Mouse (Mus musculus) spleen, adult 2 months (tissue): ENCODE data around the gene Glp2r. TPM values are rescaled to one million over a fixed set of nuclear protein-coding genes. Genes with fewer than 3 reads are reported as not detected.

Experiments used
- DNase-seq, 2 experiments: peaks; one replicate each; pipeline versions ENCODE4 v3.0.0 to v3.0.0-alpha.2; 2012 to 2021; ENCODE audit warnings: low spot score in 2 of 2, low read depth in 1 of 2
- H3K27ac ChIP-seq: fragments of 200-500 bp; 2 replicates; pipeline ENCODE4 v1.5.1; 2012; ENCODE audit warnings: low read length, inconsistent platforms; ENCODE audit not compliant: insufficient read depth
- H3K27me3 ChIP-seq: fragments of 200-500 bp; 2 replicates; pipeline ENCODE4 v1.6.1; 2012; ENCODE audit warnings: mild to moderate bottlenecking, moderate library complexity, low read length, inconsistent platforms; ENCODE audit not compliant: control insufficient read depth, insufficient read depth
- H3K36me3 ChIP-seq: fragments of 200-500 bp; 2 replicates; pipeline ENCODE4 v1.6.1; 2012; ENCODE audit warnings: mild to moderate bottlenecking, low read length, inconsistent platforms; ENCODE audit not compliant: control insufficient read depth, insufficient read depth
- H3K4me1 ChIP-seq: fragments of 200-500 bp; 2 replicates; pipeline ENCODE4 v1.6.1; 2011; ENCODE audit warnings: inconsistent platforms; ENCODE audit not compliant: control insufficient read depth, insufficient read depth, insufficient read length
- H3K4me3 ChIP-seq: fragments of 200-500 bp; 2 replicates; pipeline ENCODE4 v1.5.1; 2011; ENCODE audit warnings: mild to moderate bottlenecking, inconsistent platforms; ENCODE audit not compliant: insufficient read depth, insufficient read length; ENCODE audit errors: extremely low read depth
- CTCF ChIP-seq: fragments of 200-500 bp; IDR thresholded peaks from 2 replicates; pipeline ENCODE4 v1.5.1; 2011; ENCODE audit warnings: mild to moderate bottlenecking, inconsistent platforms; ENCODE audit not compliant: insufficient read depth, insufficient read length, insufficient replicate concordance; ENCODE audit errors: extremely low read depth
- POLR2A ChIP-seq: fragments of 200-500 bp; IDR thresholded peaks from 2 replicates; pipeline ENCODE4 v1.6.1; 2011; ENCODE audit warnings: low read depth, low read length, inconsistent platforms
- WGBS: fragments of 180-500 bp; shearing (Covaris S2); methylation state at CpG from one replicate; pipeline ENCODE4 v1.1.7; 2018; 5-methylcytosine and 5-hydroxymethylcytosine counted together
- polyA plus RNA-seq: library from polyadenylated mRNA; depleted of rRNA; stranded (reverse); fragments of >200 nt; gene quantifications from 2 replicates; pipeline ENCODE4 v1.2.3, GENCODE M21; 2012

Glp2r gene
- polyA plus RNA-seq, 1 experiment, result 0.04 TPM

GRCm38 (mm10) chr11:67731056-67731455 is 39.9 kb downstream of the Glp2r start:
- H3K4me1 ChIP-seq, result no peaks in the 10 kb centered on the region
- 97% methylated on average over 2 of the region's 2 CpGs for WGBS
- no peak for DNase-seq
- H3K36me3 ChIP-seq, result no peaks in the 10 kb centered on the region
- no peak overlapping the region for H3K4me3 ChIP-seq
- TF ChIP-seq POLR2A, result no peak
- no peak for TF ChIP-seq CTCF
- H3K27ac ChIP-seq, result no peak overlapping the region
- H3K27me3 ChIP-seq, result no peaks in the 10 kb centered on the region

- DNase-seq, result no peak
- TF ChIP-seq CTCF, result no peak
- TF ChIP-seq POLR2A, result no peak
- Histone ChIP-seq H3K27ac (no peak overlapping the region), H3K36me3 (no peaks in the 10 kb centered on the region), H3K27me3 (no peaks in the 10 kb centered on the region), H3K4me1 (no peaks in the 10 kb centered on the region), H3K4me3 (no peak overlapping the region)
Observed at GRCm38 (mm10) chr11:67728726-67729125, 42.2 kb downstream of the Glp2r start.

- Histone ChIP-seq H3K4me3 (no peak overlapping the region), H3K4me1 (no peaks in the 10 kb centered on the region), H3K36me3 (no peaks in the 10 kb centered on the region), H3K27ac (no peak overlapping the region), H3K27me3 (no peaks in the 10 kb centered on the region)
- WGBS, result 81% methylated on average over 6 of the region's 6 CpGs
- no peak for DNase-seq
- TF ChIP-seq CTCF (no peak), POLR2A (no peak)
Observed at GRCm38 (mm10) chr11:67727095-67727494, 43.9 kb downstream of the Glp2r start.

GRCm38 (mm10) chr11:67723231-67724013 is 47.5 kb downstream of the Glp2r start:
- no peak for DNase-seq
- WGBS, result 63% methylated on average over 8 of the region's 8 CpGs
- no peak overlapping the region for H3K4me3 ChIP-seq
- TF ChIP-seq POLR2A (no peak), CTCF (no peak)
- no peaks in the 10 kb centered on the region for H3K4me1 ChIP-seq
- H3K36me3 ChIP-seq, result no peaks in the 10 kb centered on the region
- no peak overlapping the region for H3K27ac ChIP-seq
- H3K27me3 ChIP-seq, result no peaks in the 10 kb centered on the region

GRCm38 (mm10) chr11:67722399-67723156 is 48.4 kb downstream of the Glp2r start:
- TF ChIP-seq CTCF (no peak), POLR2A (no peak)
- DNase-seq, result no peak
- Histone ChIP-seq H3K4me1 (no peaks in the 10 kb centered on the region), H3K36me3 (no peaks in the 10 kb centered on the region), H3K27ac (no peak overlapping the region), H3K4me3 (no peak overlapping the region), H3K27me3 (no peaks in the 10 kb centered on the region)
- WGBS, result 64% methylated on average over 7 of the region's 7 CpGs

GRCm38 (mm10) chr11:67721485-67721884 is 49.5 kb downstream of the Glp2r start:
- Histone ChIP-seq H3K27me3 (no peaks in the 10 kb centered on the region), H3K36me3 (no peaks in the 10 kb centered on the region), H3K27ac (no peak overlapping the region), H3K4me3 (no peak overlapping the region), H3K4me1 (no peaks in the 10 kb centered on the region)
- no peak for DNase-seq
- TF ChIP-seq POLR2A, result no peak
- no peak for TF ChIP-seq CTCF
- WGBS, result 77% methylated on average over 5 of the region's 5 CpGs

GRCm38 (mm10) chr11:67715382-67715781 is 55.6 kb downstream of the Glp2r start:
- Histone ChIP-seq H3K27ac (no peak overlapping the region), H3K4me1 (no peaks in the 10 kb centered on the region), H3K4me3 (no peak overlapping the region), H3K27me3 (no peaks in the 10 kb centered on the region), H3K36me3 (no peaks in the 10 kb centered on the region)
- no peak for DNase-seq
- 64% methylated on average over 4 of the region's 4 CpGs for WGBS
- TF ChIP-seq POLR2A (no peak), CTCF (no peak)
